Mouse (Mus musculus) heart, embryonic 13.5 days (tissue): Measurements from ENCODE around the gene Rfwd3. TPM values are rescaled to one million over a fixed set of nuclear protein-coding genes. Genes with fewer than 3 reads are reported as not detected.
"Not testable (repeated sequence)": the region's sequence is repeated elsewhere in the genome, so short reads cannot be mapped to it uniquely, and the experiment has no call there.

ENCODE experiments used
- ATAC-seq: fragments of 200-750 bp; cut with Nextera tagmentation; 2 replicates; pipeline ENCODE4 v1.8.0; 2017; ENCODE audit warnings: moderate TSS enrichment; ENCODE audit not compliant: insufficient number of reproducible peaks, low FRiP score, low TSS enrichment; ENCODE audit errors: extremely low read depth
- H3K27ac ChIP-seq: fragments of 300-500 bp; sonication (generic); replicated peaks from 2 replicates; pipeline ENCODE4 v1.5.1; 2015; ENCODE audit warnings: moderate library complexity, mild to moderate bottlenecking, inconsistent platforms
- H3K27me3 ChIP-seq: fragments of 300-500 bp; sonication (generic); replicated peaks from 2 replicates; pipeline ENCODE4 v1.6.1; 2015; ENCODE audit warnings: mild to moderate bottlenecking, inconsistent platforms
- H3K36me3 ChIP-seq: fragments of 300-500 bp; sonication (generic); 2 replicates; pipeline ENCODE4 v1.6.1; 2015; ENCODE audit warnings: mild to moderate bottlenecking, inconsistent platforms
- H3K4me1 ChIP-seq: fragments of 300-500 bp; sonication (generic); 2 replicates; pipeline ENCODE4 v1.6.1; 2015; ENCODE audit warnings: inconsistent platforms
- H3K4me2 ChIP-seq: fragments of 300-500 bp; sonication (generic); 2 replicates; pipeline ENCODE4 v1.6.1; 2015; ENCODE audit warnings: inconsistent platforms, mild to moderate bottlenecking, moderate library complexity
- H3K4me3 ChIP-seq: fragments of 300-500 bp; sonication (generic); 2 replicates; pipeline ENCODE4 v1.5.1; 2015; ENCODE audit warnings: moderate library complexity, mild to moderate bottlenecking, inconsistent platforms
- H3K9ac ChIP-seq: fragments of 300-500 bp; sonication (generic); 2 replicates; pipeline ENCODE4 v1.6.1; 2015; ENCODE audit warnings: inconsistent platforms, mild to moderate bottlenecking, moderate library complexity
- H3K9me3 ChIP-seq: fragments of 300-500 bp; sonication (generic); 2 replicates; pipeline ENCODE4 v1.6.1; 2016; ENCODE audit warnings: inconsistent platforms
- WGBS: fragments of 180-500 bp; shearing (Covaris S2); methylation state at CpG from one replicate; pipeline ENCODE4 v1.1.7; 2015; ENCODE audit warnings: mixed read lengths; 5-methylcytosine and 5-hydroxymethylcytosine counted together
- polyA plus RNA-seq: library from polyadenylated mRNA; unstranded; fragments of >200 nt; fragmentation: Nextera tagmentation; extraction: Ambion mirVana; gene quantifications from 2 replicates; pipeline ENCODE4 v1.2.1, GENCODE M21; 2015

Rfwd3 gene
- polyA plus RNA-seq, 1 experiment from 2014 or later, result 36.1 TPM

DNA sequence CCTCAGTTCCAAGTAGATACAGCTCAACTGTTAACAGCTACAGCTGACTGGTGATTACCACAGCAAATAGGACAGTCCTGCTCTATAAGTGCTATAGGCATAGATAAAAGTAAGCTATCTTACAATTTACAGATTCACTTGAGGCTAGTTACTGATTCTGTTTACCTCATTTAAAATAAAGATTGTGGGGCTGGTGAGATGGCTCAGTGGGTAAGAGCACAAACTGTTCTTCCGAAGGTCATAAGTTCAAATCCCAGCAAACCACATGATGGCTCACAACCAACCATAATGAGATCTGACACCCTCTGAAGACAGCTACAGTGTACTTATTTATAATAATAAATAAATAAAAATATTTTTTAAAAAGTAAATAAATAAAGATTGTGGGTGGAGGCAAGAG lies 53.2 kb downstream of the Rfwd3 start:
- H3K36me3 ChIP-seq, H3K9me3 ChIP-seq, H3K4me3 ChIP-seq, ATAC-seq, H3K4me2 ChIP-seq, H3K27me3 ChIP-seq, H3K27ac ChIP-seq, H3K9ac ChIP-seq: not testable (repeated sequence)
- peaks cover 13% of the 10 kb centered on the region for H3K4me1 ChIP-seq
- WGBS, result 83% methylated on average over 1 of the region's 1 CpGs

DNA sequence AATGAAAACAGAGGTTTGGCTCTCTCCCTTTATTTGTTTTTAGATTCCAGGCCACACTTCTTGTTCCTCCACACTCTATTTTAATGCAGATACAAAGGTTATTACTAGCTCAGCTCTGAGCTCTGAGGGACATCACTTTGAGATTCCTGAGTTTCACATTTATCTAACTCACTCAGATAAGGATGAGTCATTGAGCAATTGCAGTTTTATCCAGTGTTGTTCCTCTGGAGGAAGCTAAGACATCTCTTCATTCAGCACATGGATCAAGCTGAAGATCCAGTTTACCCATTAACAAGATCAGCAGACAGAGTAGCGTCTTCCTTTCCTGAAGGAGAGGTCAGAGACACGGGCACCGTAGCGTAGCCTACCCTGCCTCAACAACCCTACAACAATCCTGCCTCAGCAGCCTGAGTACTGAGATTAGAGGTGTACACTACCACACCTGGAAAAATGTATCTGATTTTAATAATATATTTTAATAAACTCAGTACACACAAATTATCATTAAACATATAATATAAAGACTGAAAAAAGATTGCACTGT lies 53.7 kb downstream of the Rfwd3 start:
- 0 out of 2 replicates have a peak, but pooled peaks cover 3% of the 10 kb centered on the region for H3K36me3 ChIP-seq

DNA sequence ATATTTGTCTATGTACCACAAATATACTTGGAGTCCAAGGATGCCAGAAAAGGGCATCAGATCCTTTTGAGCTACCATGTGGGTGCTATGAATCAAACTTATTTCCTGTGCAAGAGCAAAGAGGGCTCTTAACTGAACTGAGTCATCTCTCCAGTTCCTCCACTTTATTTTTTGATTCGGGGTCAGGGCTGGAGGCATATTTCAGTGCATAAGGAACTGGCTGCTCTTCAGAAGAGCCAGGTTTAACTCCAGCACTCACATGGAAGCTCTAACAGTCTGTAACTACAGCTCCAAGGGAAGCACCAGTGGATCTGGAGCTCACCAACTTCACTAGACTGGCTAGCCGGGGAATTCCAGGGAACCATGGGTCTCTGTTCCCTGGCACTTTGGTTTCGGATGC lies 62.7 kb downstream of the Rfwd3 start:
- Histone ChIP-seq H3K27me3 (no peaks in the 10 kb centered on the region), H3K9me3 (no peaks in the 10 kb centered on the region), H3K36me3 (no peaks in the 10 kb centered on the region), H3K27ac (no peak overlapping the region), H3K4me2 (no peak overlapping the region), H3K4me3 (no peak overlapping the region), H3K4me1 (peaks cover 19% of the 10 kb centered on the region), H3K9ac (no peak overlapping the region)
- no peak for ATAC-seq
- WGBS, result 84% methylated on average over 3 of the region's 3 CpGs

More for the DNA sequence above, 53.7 kb downstream of the Rfwd3 start:
- Histone ChIP-seq H3K4me1 (peaks cover 13% of the 10 kb centered on the region), H3K4me2 (no peak overlapping the region), H3K9ac (peak overlapping the region; percentile 8; the same call in 1 of the 2 replicates), H3K4me3 (no peak overlapping the region), H3K27ac (peak overlapping the region; percentile 26; the same call in 1 of the 2 replicates), H3K27me3 (no peaks in the 10 kb centered on the region), H3K9me3 (no peaks in the 10 kb centered on the region)
- WGBS, result 62% methylated on average over 4 of the region's 4 CpGs
- no peak for ATAC-seq

DNA sequence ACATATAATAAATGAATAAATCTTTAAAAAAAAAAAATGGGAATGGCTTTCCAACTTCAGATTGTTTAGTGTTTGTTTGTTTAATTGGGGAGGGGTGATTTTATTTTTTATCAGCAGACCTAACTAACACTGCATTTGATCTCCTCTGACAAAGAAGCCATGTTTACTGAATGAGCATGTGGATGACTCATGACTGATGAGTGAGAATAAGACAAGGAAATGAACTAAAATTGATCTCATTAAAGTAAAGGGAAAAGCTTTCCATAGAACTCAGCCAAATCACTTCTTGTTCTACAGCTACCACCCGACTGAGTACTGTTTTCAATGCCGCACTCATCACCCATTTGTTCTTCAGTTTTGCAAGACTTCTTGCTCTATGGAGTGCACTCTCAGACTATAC lies 66.3 kb downstream of the Rfwd3 start:
- H3K27me3 ChIP-seq, result no peaks in the 10 kb centered on the region
- ATAC-seq, result no peak
- no peak overlapping the region for H3K4me2 ChIP-seq
- 92% methylated on average over 2 of the region's 2 CpGs for WGBS
- H3K4me1 ChIP-seq, result peaks cover 21% of the 10 kb centered on the region
- no peaks in the 10 kb centered on the region for H3K36me3 ChIP-seq
- H3K4me3 ChIP-seq, result no peak overlapping the region
- H3K9me3 ChIP-seq, result no peaks in the 10 kb centered on the region
- no peak overlapping the region for H3K9ac ChIP-seq
- H3K27ac ChIP-seq, result no peak overlapping the region

DNA sequence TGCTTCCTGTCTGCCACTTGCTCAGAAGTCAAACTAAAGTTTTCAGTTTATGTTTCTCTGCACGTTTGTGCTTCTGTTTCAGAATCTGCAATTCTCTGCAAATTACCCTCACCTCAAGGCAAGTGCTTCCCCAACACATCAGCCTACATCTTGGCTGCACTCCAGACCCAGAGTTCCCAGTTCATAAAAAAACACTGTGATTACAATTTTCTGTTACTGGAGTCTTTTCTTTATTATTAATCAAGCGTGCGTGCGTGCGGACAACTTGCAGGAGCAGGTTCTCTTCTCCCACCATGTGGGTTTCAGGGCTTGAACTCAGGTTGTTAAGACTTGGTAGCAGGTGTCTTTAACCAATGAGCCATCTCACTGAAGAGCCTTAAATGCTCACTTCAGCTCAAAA lies 75.9 kb downstream of the Rfwd3 start:
- Histone ChIP-seq H3K4me1 (peaks cover 8% of the 10 kb centered on the region), H3K9me3 (no peaks in the 10 kb centered on the region), H3K4me3 (no peak overlapping the region), H3K27ac (no peak overlapping the region), H3K27me3 (no peaks in the 10 kb centered on the region), H3K9ac (no peak overlapping the region), H3K4me2 (no peak overlapping the region), H3K36me3 (no peaks in the 10 kb centered on the region)
- ATAC-seq, result no peak
- 63% methylated on average over 5 of the region's 5 CpGs for WGBS

Other genes starting within 250 kb of the Rfwd3 start
- gene Exosc6, start 243.9 kb downstream of the Rfwd3 start, polyA plus RNA-seq, result 7.7 and 8.0 TPM in 2 replicates
- 0.22 TPM in 1 of 2 replicates, not detected in the other for gene Clec18a, start 207.8 kb downstream of the Rfwd3 start, polyA plus RNA-seq
- gene Pdpr, start 205.6 kb downstream of the Rfwd3 start, polyA plus RNA-seq, result 9.3 and 10.2 TPM in 2 replicates
- gene Glg1, start 41.0 kb downstream of the Rfwd3 start, polyA plus RNA-seq, result 56.6 and 61.5 TPM in 2 replicates
- gene Mlkl, start 38.0 kb upstream of the Rfwd3 start, polyA plus RNA-seq, result 2.8 TPM in 2 replicates
- gene Fa2h, start 93.6 kb upstream of the Rfwd3 start, polyA plus RNA-seq, result not detected in 2 replicates
- 3.6 and 4.3 TPM in 2 replicates for gene Wdr59, start 221.9 kb upstream of the Rfwd3 start, polyA plus RNA-seq
- 19.7 and 20.1 TPM in 2 replicates for gene Znrf1, start 235.9 kb upstream of the Rfwd3 start, polyA plus RNA-seq